Mouse (Mus musculus): ENCODE data around the gene Ldhc. TPM values are rescaled to one million over a fixed set of nuclear protein-coding genes. Genes with fewer than 3 reads are reported as not detected.
A peak's percentile ranks its signal among the peaks of the same experiment; 100 is the strongest.

Gene Ldhc
- polyA plus RNA-seq, 1 experiment from 2014 or later = not detected

DNA sequence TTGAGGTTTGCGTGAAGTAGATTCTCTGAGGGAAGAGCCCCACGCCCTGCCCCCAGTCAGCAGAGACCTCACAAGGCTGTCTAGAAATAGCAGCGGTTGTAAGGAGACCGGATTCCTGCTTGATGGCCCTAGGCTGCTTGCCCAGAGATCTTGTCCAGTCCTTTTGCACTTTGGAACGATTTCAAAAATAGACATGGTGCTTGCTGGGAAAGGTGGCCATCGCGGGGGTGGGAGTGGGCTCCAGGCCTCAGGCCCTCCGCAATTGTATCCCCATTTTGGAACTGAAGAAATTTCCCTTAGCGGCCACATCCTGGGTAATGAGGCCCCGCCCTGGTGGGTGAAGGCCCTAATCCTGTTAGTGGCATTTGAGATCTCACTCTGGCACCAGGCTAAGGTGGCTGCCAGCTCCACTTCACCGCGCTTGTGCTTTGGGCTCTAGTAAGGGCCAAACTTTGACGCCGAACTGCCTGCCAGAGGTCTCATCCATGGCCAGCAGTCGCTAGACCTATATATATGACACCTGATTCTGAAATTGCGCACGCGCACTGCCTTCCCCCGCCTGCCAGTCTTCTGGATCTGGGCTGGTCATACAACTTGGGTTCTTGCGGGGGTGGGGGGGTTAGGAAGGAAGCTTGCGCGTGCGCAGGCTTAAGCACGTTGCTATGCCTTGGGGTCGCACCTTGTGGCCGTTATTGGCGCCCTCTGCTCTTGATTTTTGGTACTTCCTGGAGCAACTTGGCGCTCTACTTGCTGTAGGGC, 14.3 kb upstream of the Ldhc start:
- peak; percentile 73 for DNase-seq (ENCODE audit: low spot score)
- WGBS = under 1% methylated on average over 28 of the region's 28 CpGs
- peaks cover 10% of the 10 kb centered on the region for H3K36me3 ChIP-seq (ENCODE audit: control insufficient read depth, insufficient read depth, low read length)
- peak overlapping the region; percentile 64 for H3K27ac ChIP-seq (ENCODE audit: low read depth, low read length)
- H3K4me2 ChIP-seq (ENCODE audit: low read depth) = peak overlapping the region; percentile 95
- no peaks in the 10 kb centered on the region for H3K9me3 ChIP-seq (ENCODE audit: control insufficient read depth, low read length)
- peak overlapping the region; percentile 91 for H3K9ac ChIP-seq (ENCODE audit: low read length)
- ATAC-seq (ENCODE audit: insufficient read depth, low FRiP score, low TSS enrichment) = peak; percentile 20; the same call in 1 of the 2 replicates
- H3K4me1 ChIP-seq (ENCODE audit: control insufficient read depth, insufficient read depth, low read length) = peaks cover 7% of the 10 kb centered on the region
- peak overlapping the region; percentile 92 for H3K4me3 ChIP-seq (ENCODE audit: low read depth, low read length)
- H3K27me3 ChIP-seq (ENCODE audit: control insufficient read depth, insufficient read depth, low read length) = no peaks in the 10 kb centered on the region

DNA sequence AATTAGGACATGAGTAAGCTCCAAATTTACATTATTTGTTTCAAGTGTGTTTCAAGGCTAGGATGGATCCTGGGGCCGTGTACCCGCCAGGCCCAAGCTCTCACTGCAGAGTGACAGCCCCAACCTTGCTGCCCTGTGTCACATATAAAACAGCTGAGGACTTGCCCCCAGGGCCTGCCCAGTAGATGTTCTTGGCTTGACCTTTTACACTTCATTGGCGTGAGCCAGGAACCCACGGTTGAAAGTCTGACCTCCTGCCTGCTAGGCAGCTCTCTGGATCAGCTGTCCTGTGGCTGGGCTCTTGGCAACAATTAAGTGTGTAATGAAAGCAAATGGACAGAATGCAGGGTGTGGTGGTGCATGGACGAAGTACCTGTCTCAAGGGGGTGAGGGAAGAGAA, 11.7 kb upstream of the Ldhc start:
- DNase-seq (ENCODE audit: low spot score) (no peak), ATAC-seq (ENCODE audit: insufficient read depth, low FRiP score, low TSS enrichment) (no peak)
- H3K9me3 ChIP-seq (ENCODE audit: control insufficient read depth, low read length) = no peaks in the 10 kb centered on the region
- H3K36me3 ChIP-seq (ENCODE audit: control insufficient read depth, insufficient read depth, low read length) = peaks cover 17% of the 10 kb centered on the region
- no peak overlapping the region for H3K4me3 ChIP-seq (ENCODE audit: low read depth, low read length)
- H3K27ac ChIP-seq (ENCODE audit: low read depth, low read length) = no peak overlapping the region
- H3K27me3 ChIP-seq (ENCODE audit: control insufficient read depth, insufficient read depth, low read length) = no peaks in the 10 kb centered on the region
- no peak overlapping the region for H3K4me2 ChIP-seq (ENCODE audit: low read depth)
- no peak overlapping the region for H3K9ac ChIP-seq (ENCODE audit: low read length)
- H3K4me1 ChIP-seq (ENCODE audit: control insufficient read depth, insufficient read depth, low read length) = peaks cover 7% of the 10 kb centered on the region
- 78% methylated on average over 5 of the region's 5 CpGs for WGBS

DNA sequence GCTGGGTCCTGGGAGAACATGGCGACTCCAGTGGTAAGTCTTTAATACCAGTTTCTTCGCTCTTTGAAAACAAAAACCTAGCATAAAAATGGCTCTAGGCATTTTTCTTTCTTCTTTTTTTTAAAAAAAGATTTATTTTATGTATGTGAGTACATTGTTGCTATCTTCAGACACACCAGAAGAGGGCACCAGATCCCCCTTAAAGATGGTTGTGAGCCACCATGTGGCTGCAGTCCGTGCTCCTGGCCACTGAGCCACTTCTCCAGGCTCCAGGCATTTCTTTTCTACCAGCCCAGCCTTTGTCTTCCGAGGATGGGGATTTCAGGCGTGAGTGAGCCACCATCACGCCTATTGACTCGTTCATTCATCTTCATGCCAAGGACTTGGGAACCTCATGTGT, 10.0 kb upstream of the Ldhc start:
- H3K4me1 ChIP-seq (ENCODE audit: control insufficient read depth, insufficient read depth, low read length) = peaks cover 7% of the 10 kb centered on the region
- no peak overlapping the region for H3K27ac ChIP-seq (ENCODE audit: low read depth, low read length)
- DNase-seq (ENCODE audit: low spot score) (peak; percentile 41), ATAC-seq (ENCODE audit: insufficient read depth, low FRiP score, low TSS enrichment) (no peak)
- H3K9me3 ChIP-seq (ENCODE audit: control insufficient read depth, low read length) = no peaks in the 10 kb centered on the region
- 64% methylated on average over 7 of the region's 7 CpGs for WGBS
- H3K27me3 ChIP-seq (ENCODE audit: control insufficient read depth, insufficient read depth, low read length) = no peaks in the 10 kb centered on the region
- no peak overlapping the region for H3K4me3 ChIP-seq (ENCODE audit: low read depth, low read length)
- no peak overlapping the region for H3K4me2 ChIP-seq (ENCODE audit: low read depth)
- no peak overlapping the region for H3K9ac ChIP-seq (ENCODE audit: low read length)
- peaks cover 17% of the 10 kb centered on the region for H3K36me3 ChIP-seq (ENCODE audit: control insufficient read depth, insufficient read depth, low read length)

DNA sequence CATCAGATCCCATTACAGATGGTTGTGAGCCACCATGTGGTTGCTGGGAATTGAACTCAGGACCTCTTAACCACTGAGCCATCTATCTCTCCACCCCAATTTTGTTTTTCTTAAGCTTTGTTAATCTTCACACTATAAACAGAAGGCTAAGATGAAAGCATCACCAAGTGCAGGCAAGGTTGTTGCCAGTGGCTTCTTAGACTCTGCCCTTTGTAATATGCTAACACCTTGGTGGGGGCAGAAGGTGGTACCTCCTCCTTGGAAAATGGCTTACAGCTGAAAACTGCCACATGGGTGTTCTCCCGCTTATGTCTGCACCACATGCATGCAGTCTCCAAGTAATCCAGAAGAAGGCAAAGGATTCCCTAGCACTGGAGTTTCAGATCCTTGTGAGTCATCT, 8.3 kb upstream of the Ldhc start:
- peaks cover 17% of the 10 kb centered on the region for H3K36me3 ChIP-seq (ENCODE audit: control insufficient read depth, insufficient read depth, low read length)

DNA sequence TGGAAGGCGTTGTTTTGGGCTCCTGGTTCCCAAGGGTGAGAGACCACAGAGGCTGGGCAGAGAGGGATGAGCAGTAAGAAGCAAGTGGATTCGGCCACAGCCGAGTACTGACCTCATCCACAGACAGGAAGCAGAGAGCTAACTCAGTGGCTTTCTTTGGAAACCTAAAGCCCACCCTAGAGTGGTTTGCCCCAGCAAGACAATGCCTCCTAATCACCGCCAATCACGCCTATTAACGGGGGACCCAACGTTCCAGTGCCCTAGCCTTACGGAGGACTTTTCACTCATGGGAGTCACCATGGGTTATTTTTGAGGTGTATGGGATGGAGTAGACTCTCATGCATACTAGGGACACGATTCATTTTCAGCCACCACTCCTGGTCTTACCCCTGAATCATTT, 7.6 kb upstream of the Ldhc start:
- WGBS = 86% methylated on average over 9 of the region's 9 CpGs
- Histone ChIP-seq H3K4me3 (ENCODE audit: low read depth, low read length) (no peak overlapping the region), H3K27ac (ENCODE audit: low read depth, low read length) (no peak overlapping the region), H3K4me2 (ENCODE audit: low read depth) (no peak overlapping the region), H3K27me3 (ENCODE audit: control insufficient read depth, insufficient read depth, low read length) (no peaks in the 10 kb centered on the region), H3K36me3 (ENCODE audit: control insufficient read depth, insufficient read depth, low read length) (peaks cover 17% of the 10 kb centered on the region), H3K4me1 (ENCODE audit: control insufficient read depth, insufficient read depth, low read length) (no peaks in the 10 kb centered on the region), H3K9me3 (ENCODE audit: control insufficient read depth, low read length) (no peaks in the 10 kb centered on the region), H3K9ac (ENCODE audit: low read length) (no peak overlapping the region)
- ATAC-seq (ENCODE audit: insufficient read depth, low FRiP score, low TSS enrichment) (no peak), DNase-seq (ENCODE audit: low spot score) (no peak)

More for the DNA sequence above, 8.3 kb upstream of the Ldhc start:
- Histone ChIP-seq H3K9me3 (ENCODE audit: control insufficient read depth, low read length) (no peaks in the 10 kb centered on the region), H3K27me3 (ENCODE audit: control insufficient read depth, insufficient read depth, low read length) (no peaks in the 10 kb centered on the region), H3K9ac (ENCODE audit: low read length) (no peak overlapping the region), H3K4me3 (ENCODE audit: low read depth, low read length) (no peak overlapping the region), H3K27ac (ENCODE audit: low read depth, low read length) (no peak overlapping the region), H3K4me1 (ENCODE audit: control insufficient read depth, insufficient read depth, low read length) (no peaks in the 10 kb centered on the region), H3K4me2 (ENCODE audit: low read depth) (no peak overlapping the region)
- WGBS = 97% methylated on average over 1 of the region's 1 CpGs
- ATAC-seq (ENCODE audit: insufficient read depth, low FRiP score, low TSS enrichment) (no peak), DNase-seq (ENCODE audit: low spot score) (no peak)

DNA sequence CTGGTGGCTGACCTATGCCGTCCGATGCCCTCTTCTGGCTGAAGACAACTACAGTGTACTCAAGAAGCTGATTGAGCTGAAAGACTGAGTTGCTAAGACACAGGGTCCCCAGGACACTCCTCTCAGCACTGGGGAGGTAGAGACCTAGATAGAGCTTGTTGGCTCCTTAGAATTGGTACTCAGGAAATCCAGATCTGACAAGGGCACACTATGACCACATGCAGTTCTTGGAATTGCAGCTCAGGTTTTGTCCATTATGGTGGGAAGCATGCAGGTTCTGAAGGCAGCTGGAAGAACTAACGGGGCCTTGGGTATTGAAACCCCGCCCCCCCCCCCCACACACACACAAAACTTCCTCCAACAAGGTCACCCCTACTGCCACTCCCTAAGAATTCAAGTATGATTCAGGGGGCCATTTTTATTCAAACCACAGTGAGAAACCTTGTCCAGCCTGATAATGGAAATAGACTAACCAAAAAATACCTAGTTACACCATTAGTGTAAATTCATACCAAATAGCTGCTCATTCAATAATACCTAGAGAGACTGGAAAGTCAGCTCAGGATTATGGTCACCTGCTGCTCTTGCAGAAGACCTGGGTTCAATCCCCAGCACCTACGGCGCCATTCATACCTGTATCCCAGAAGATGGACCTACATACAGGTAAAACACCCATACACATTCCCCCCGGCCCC, 5.0 kb upstream of the Ldhc start:
- no peak overlapping the region for H3K4me3 ChIP-seq (ENCODE audit: low read depth, low read length)
- no peaks in the 10 kb centered on the region for H3K27me3 ChIP-seq (ENCODE audit: control insufficient read depth, insufficient read depth, low read length)
- 75% methylated on average over 7 of the region's 7 CpGs for WGBS
- no peaks in the 10 kb centered on the region for H3K9me3 ChIP-seq (ENCODE audit: control insufficient read depth, low read length)
- no peak overlapping the region for H3K4me2 ChIP-seq (ENCODE audit: low read depth)
- H3K9ac ChIP-seq (ENCODE audit: low read length) = no peak overlapping the region
- H3K36me3 ChIP-seq (ENCODE audit: control insufficient read depth, insufficient read depth, low read length) = peaks cover 7% of the 10 kb centered on the region; the same call in 1 of the 2 replicates
- no peaks in the 10 kb centered on the region for H3K4me1 ChIP-seq (ENCODE audit: control insufficient read depth, insufficient read depth, low read length)
- no peak for ATAC-seq (ENCODE audit: insufficient read depth, low FRiP score, low TSS enrichment)
- no peak for DNase-seq (ENCODE audit: low spot score)
- H3K27ac ChIP-seq (ENCODE audit: low read depth, low read length) = no peak overlapping the region

DNA sequence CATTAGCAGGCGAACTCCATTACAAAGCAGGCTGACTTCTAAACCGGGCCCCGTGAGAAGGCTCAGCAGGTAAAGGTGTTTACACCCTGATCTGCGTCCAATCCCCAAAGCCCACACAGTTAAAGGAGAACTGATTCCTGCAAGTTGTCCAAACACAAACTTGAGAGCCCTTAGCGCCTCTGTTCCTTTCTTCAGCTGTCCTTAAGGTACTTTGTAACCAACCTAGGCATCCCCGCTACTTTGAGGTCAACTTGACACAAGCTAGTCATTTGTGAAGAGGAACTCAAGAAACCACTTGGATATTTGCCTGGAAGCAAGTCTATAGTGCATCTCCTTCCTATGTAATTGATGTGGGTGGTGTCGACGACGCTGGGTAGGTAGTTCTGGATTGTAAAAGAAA, 3.6 kb upstream of the Ldhc start:
- H3K4me3 ChIP-seq (ENCODE audit: low read depth, low read length) = no peak overlapping the region
- 80% methylated on average over 9 of the region's 9 CpGs for WGBS
- DNase-seq (ENCODE audit: low spot score) (no peak), ATAC-seq (ENCODE audit: insufficient read depth, low FRiP score, low TSS enrichment) (no peak)
- H3K9me3 ChIP-seq (ENCODE audit: control insufficient read depth, low read length) = no peaks in the 10 kb centered on the region
- H3K4me1 ChIP-seq (ENCODE audit: control insufficient read depth, insufficient read depth, low read length) = no peaks in the 10 kb centered on the region
- no peak overlapping the region for H3K27ac ChIP-seq (ENCODE audit: low read depth, low read length)
- no peak overlapping the region for H3K9ac ChIP-seq (ENCODE audit: low read length)
- peaks cover 7% of the 10 kb centered on the region; the same call in 1 of the 2 replicates for H3K36me3 ChIP-seq (ENCODE audit: control insufficient read depth, insufficient read depth, low read length)
- no peak overlapping the region for H3K4me2 ChIP-seq (ENCODE audit: low read depth)
- no peaks in the 10 kb centered on the region for H3K27me3 ChIP-seq (ENCODE audit: control insufficient read depth, insufficient read depth, low read length)

DNA sequence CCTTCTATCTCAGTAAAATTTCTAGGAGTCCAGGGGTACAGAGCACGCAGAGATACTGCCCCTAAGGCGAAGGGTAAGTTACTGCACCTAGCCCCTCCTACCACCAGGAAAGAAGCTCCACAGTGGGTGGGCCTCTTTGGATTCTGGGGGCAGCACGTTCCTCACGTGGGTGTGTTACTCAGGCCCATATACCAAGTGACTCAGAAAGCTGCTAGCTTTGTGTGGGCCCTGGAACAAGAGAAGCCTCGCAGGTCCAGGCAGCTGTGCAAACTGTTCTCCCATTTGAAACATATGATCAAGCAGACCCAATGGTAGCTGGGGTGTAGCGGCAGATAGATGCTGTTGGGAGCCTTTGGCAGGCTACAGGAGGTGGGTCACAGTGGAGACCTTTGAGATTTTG, 2.0 kb upstream of the Ldhc start:
- ATAC-seq (ENCODE audit: insufficient read depth, low FRiP score, low TSS enrichment) (no peak), DNase-seq (ENCODE audit: low spot score) (no peak)
- WGBS = 59% methylated on average over 6 of the region's 6 CpGs
- Histone ChIP-seq H3K4me1 (ENCODE audit: control insufficient read depth, insufficient read depth, low read length) (no peaks in the 10 kb centered on the region), H3K4me3 (ENCODE audit: low read depth, low read length) (no peak overlapping the region), H3K9ac (ENCODE audit: low read length) (no peak overlapping the region), H3K9me3 (ENCODE audit: control insufficient read depth, low read length) (no peaks in the 10 kb centered on the region), H3K27ac (ENCODE audit: low read depth, low read length) (no peak overlapping the region), H3K27me3 (ENCODE audit: control insufficient read depth, insufficient read depth, low read length) (no peaks in the 10 kb centered on the region), H3K36me3 (ENCODE audit: control insufficient read depth, insufficient read depth, low read length) (no peaks in the 10 kb centered on the region), H3K4me2 (ENCODE audit: low read depth) (no peak overlapping the region)

DNA sequence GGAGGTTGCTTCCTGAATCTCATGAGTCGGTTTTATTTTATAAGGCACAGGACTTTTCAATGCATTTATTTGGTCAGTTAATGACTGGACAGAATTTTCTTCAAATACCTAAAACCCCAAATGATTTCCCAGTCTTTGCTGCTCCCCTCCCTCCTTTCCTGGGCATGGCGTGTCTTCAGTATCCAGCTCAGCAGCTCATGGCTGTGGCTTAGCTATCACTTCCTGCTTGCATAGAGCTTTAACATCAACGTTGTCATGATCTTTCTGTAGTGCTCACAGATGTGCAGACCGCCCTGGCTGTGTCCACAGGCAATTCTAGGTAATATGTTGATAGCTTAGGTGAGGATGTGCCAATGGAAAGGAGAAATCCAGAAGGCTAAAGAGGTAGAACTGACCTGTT, 11.0 kb downstream of the Ldhc start:
- ATAC-seq (ENCODE audit: insufficient read depth, low FRiP score, low TSS enrichment) = no peak
- 83% methylated on average over 4 of the region's 4 CpGs for WGBS

More for the DNA sequence above, 11.0 kb downstream of the Ldhc start:
- Histone ChIP-seq H3K4me1 (ENCODE audit: control insufficient read depth, insufficient read depth, low read length) (no peaks in the 10 kb centered on the region), H3K27ac (ENCODE audit: low read depth, low read length) (no peak overlapping the region), H3K9ac (ENCODE audit: low read length) (no peak overlapping the region), H3K4me2 (ENCODE audit: low read depth) (no peak overlapping the region), H3K27me3 (ENCODE audit: control insufficient read depth, insufficient read depth, low read length) (no peaks in the 10 kb centered on the region), H3K9me3 (ENCODE audit: control insufficient read depth, low read length) (no peaks in the 10 kb centered on the region), H3K4me3 (ENCODE audit: low read depth, low read length) (no peak overlapping the region), H3K36me3 (ENCODE audit: control insufficient read depth, insufficient read depth, low read length) (no peaks in the 10 kb centered on the region)
- no peak for DNase-seq (ENCODE audit: low spot score)

All from neural tube, embryonic 11.5 days (tissue).